Mouse (Mus musculus): ENCODE data around the gene Gab2. TPM values are rescaled to one million over a fixed set of nuclear protein-coding genes. Genes with fewer than 3 reads are reported as not detected.

The Gab2 gene
- total RNA-seq, 1 experiment: 1.1 TPM

GRCm38 (mm10) chr7:97136453-97136852, 55.1 kb downstream of the Gab2 start:
- DNase-seq (ENCODE audit: low read depth, low spot score): no peak
- H3K9me3 ChIP-seq (ENCODE audit: control insufficient read depth, insufficient read depth, low read depth, low read length): no peaks in the 10 kb centered on the region
- H3K9ac ChIP-seq (ENCODE audit: insufficient read depth, low read depth, low read length, poor library complexity, severe bottlenecking): no peak overlapping the region
- in situ Hi-C loops (cut with MboI; ENCODE audit: low sequenced_read_pairs in 2 of 2, unreplicated experiment in 2 of 2): no loop called here
- H3K36me3 ChIP-seq (ENCODE audit: control insufficient read depth, insufficient read depth, low read length, poor library complexity, severe bottlenecking): no peaks in the 10 kb centered on the region
- no peaks in the 10 kb centered on the region for H3K4me1 ChIP-seq (ENCODE audit: control insufficient read depth in 2 of 2, insufficient read depth in 2 of 2, low read length in 2 of 2, poor library complexity in 1 of 2)
- H3K27ac ChIP-seq (ENCODE audit: insufficient read depth, low read depth, low read length, poor library complexity, severe bottlenecking): no peak overlapping the region
- no peak overlapping the region for H3K4me3 ChIP-seq (ENCODE audit: insufficient read depth in 1 of 2, low read depth in 1 of 2, low read length in 2 of 2, poor library complexity in 1 of 2, severe bottlenecking in 1 of 2)
- TF ChIP-seq CHD2 (IDR thresholded peaks at IDR 0.05; ENCODE audit: low read depth, low read length) (no peak), MAFK (IDR thresholded peaks at IDR 0.05; ENCODE audit: insufficient read depth, low read depth, low read length) (no peak), ZC3H11A (IDR thresholded peaks at IDR 0.05; ENCODE audit: borderline replicate concordance, low read depth, low read length) (no peak), HCFC1 (IDR thresholded peaks at IDR 0.05; ENCODE audit: borderline replicate concordance, insufficient read depth, low read length) (no peak), ZNF384 (IDR thresholded peaks at IDR 0.05; ENCODE audit: low read depth, low read length) (no peak)

- Histone ChIP-seq H3K9ac (ENCODE audit: insufficient read depth, low read depth, low read length, poor library complexity, severe bottlenecking) (no peak overlapping the region), H3K4me3 (ENCODE audit: insufficient read depth in 1 of 2, low read depth in 1 of 2, low read length in 2 of 2, poor library complexity in 1 of 2, severe bottlenecking in 1 of 2) (no peak overlapping the region), H3K9me3 (ENCODE audit: control insufficient read depth, insufficient read depth, low read depth, low read length) (no peaks in the 10 kb centered on the region), H3K36me3 (ENCODE audit: control insufficient read depth, insufficient read depth, low read length, poor library complexity, severe bottlenecking) (no peaks in the 10 kb centered on the region), H3K4me1 (ENCODE audit: control insufficient read depth in 2 of 2, insufficient read depth in 2 of 2, low read length in 2 of 2, poor library complexity in 1 of 2) (no peaks in the 10 kb centered on the region), H3K27ac (ENCODE audit: insufficient read depth, low read depth, low read length, poor library complexity, severe bottlenecking) (no peak overlapping the region)
- in situ Hi-C loops (cut with MboI; ENCODE audit: low sequenced_read_pairs in 2 of 2, unreplicated experiment in 2 of 2): no loop called here
- no peak for DNase-seq (ENCODE audit: low read depth, low spot score)
- TF ChIP-seq ZC3H11A (IDR thresholded peaks at IDR 0.05; ENCODE audit: borderline replicate concordance, low read depth, low read length) (no peak), HCFC1 (IDR thresholded peaks at IDR 0.05; ENCODE audit: borderline replicate concordance, insufficient read depth, low read length) (no peak), MAFK (IDR thresholded peaks at IDR 0.05; ENCODE audit: insufficient read depth, low read depth, low read length) (no peak), ZNF384 (IDR thresholded peaks at IDR 0.05; ENCODE audit: low read depth, low read length) (no peak)
These were observed 69.9 kb downstream of the Gab2 start for GRCm38 (mm10) chr7:97151082-97151813.

GRCm38 (mm10) chr7:97154756-97155487, 73.5 kb downstream of the Gab2 start:
- H3K9me3 ChIP-seq (ENCODE audit: control insufficient read depth, insufficient read depth, low read depth, low read length): no peaks in the 10 kb centered on the region
- in situ Hi-C loops (cut with MboI; ENCODE audit: low sequenced_read_pairs in 2 of 2, unreplicated experiment in 2 of 2): no loop called here
- no peaks in the 10 kb centered on the region for H3K4me1 ChIP-seq (ENCODE audit: control insufficient read depth in 2 of 2, insufficient read depth in 2 of 2, low read length in 2 of 2, poor library complexity in 1 of 2)
- no peak overlapping the region for H3K27ac ChIP-seq (ENCODE audit: insufficient read depth, low read depth, low read length, poor library complexity, severe bottlenecking)
- no peak for DNase-seq (ENCODE audit: low read depth, low spot score)
- H3K36me3 ChIP-seq (ENCODE audit: control insufficient read depth, insufficient read depth, low read length, poor library complexity, severe bottlenecking): no peaks in the 10 kb centered on the region
- H3K4me3 ChIP-seq (ENCODE audit: insufficient read depth in 1 of 2, low read depth in 1 of 2, low read length in 2 of 2, poor library complexity in 1 of 2, severe bottlenecking in 1 of 2): no peak overlapping the region
- no peak overlapping the region for H3K9ac ChIP-seq (ENCODE audit: insufficient read depth, low read depth, low read length, poor library complexity, severe bottlenecking)
- TF ChIP-seq ZNF384 (IDR thresholded peaks at IDR 0.05; ENCODE audit: low read depth, low read length): no peak
- TF ChIP-seq ZC3H11A (IDR thresholded peaks at IDR 0.05; ENCODE audit: borderline replicate concordance, low read depth, low read length): no peak
- TF ChIP-seq HCFC1 (IDR thresholded peaks at IDR 0.05; ENCODE audit: borderline replicate concordance, insufficient read depth, low read length): no peak
- TF ChIP-seq CHD2 (IDR thresholded peaks at IDR 0.05; ENCODE audit: low read depth, low read length): no peak
- TF ChIP-seq MAFK (IDR thresholded peaks at IDR 0.05; ENCODE audit: insufficient read depth, low read depth, low read length): no peak

- Histone ChIP-seq H3K9me3 (ENCODE audit: control insufficient read depth, insufficient read depth, low read depth, low read length) (no peaks in the 10 kb centered on the region), H3K4me1 (ENCODE audit: control insufficient read depth in 2 of 2, insufficient read depth in 2 of 2, low read length in 2 of 2, poor library complexity in 1 of 2) (no peaks in the 10 kb centered on the region), H3K9ac (ENCODE audit: insufficient read depth, low read depth, low read length, poor library complexity, severe bottlenecking) (no peak overlapping the region), H3K4me3 (ENCODE audit: insufficient read depth in 1 of 2, low read depth in 1 of 2, low read length in 2 of 2, poor library complexity in 1 of 2, severe bottlenecking in 1 of 2) (no peak overlapping the region), H3K27ac (ENCODE audit: insufficient read depth, low read depth, low read length, poor library complexity, severe bottlenecking) (no peak overlapping the region), H3K36me3 (ENCODE audit: control insufficient read depth, insufficient read depth, low read length, poor library complexity, severe bottlenecking) (no peaks in the 10 kb centered on the region)
- TF ChIP-seq ZC3H11A (IDR thresholded peaks at IDR 0.05; ENCODE audit: borderline replicate concordance, low read depth, low read length) (no peak), MAFK (IDR thresholded peaks at IDR 0.05; ENCODE audit: insufficient read depth, low read depth, low read length) (no peak), ZNF384 (IDR thresholded peaks at IDR 0.05; ENCODE audit: low read depth, low read length) (no peak)
- in situ Hi-C loops (cut with MboI; ENCODE audit: low sequenced_read_pairs in 2 of 2, unreplicated experiment in 2 of 2): no loop called here
- DNase-seq (ENCODE audit: low read depth, low spot score): no peak
These were observed 82.9 kb downstream of the Gab2 start for GRCm38 (mm10) chr7:97164261-97164660.

Data from ES-E14 (cell line).